13 mouse cellular contexts compared by ENCODE assay signal in the genomic region with DNA sequence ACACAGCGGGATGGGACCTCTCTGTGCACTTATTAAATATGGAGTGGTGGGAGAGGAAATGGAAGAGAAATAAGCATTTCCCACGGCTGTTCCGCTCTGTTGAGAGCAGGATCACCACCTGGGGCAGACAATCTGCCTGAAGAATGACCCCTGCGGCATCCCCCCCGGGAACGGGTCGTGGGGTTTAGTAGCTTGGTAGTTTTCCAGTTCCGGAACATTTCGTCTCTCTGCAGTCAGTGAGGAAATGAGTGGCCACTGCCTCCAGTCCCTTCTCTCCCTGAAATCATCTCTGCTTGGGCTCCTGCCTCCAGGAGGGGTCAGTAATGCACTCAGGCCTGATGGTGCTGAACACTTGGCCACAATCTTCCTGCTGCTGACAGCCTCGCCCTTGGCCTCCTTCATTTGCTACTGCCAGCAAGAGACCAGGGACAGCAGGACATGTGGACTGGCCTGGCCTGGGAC. TPM values are rescaled to one million over a fixed set of nuclear protein-coding genes. Genes with fewer than 3 reads are reported as not detected.
DNase-seq lines count a peak whose midpoint lies in the region; ATAC-seq lines count a peak whose summit lies in the region.
"Had no signal": no experiment of that assay in that cellular context is flagged by ENCODE, and none has a peak within 500 bp of the region (broad histone marks: within the 10 kb centered on the region; RNA-seq: fewer than 3 reads in every experiment).

No protein-coding gene starts in this region.

- H3K4me2 ChIP-seq in forebrain, embryonic 11.5 days (ENCODE audit: low read depth, low read length, severe bottlenecking), result no peak overlapping the region
- H3K4me2 ChIP-seq in forebrain, embryonic 16.5 days (ENCODE audit: low read length), result no peak overlapping the region
- no peak overlapping the region for H3K4me2 ChIP-seq in midbrain, embryonic 11.5 days
- no peak overlapping the region for H3K4me2 ChIP-seq in midbrain, embryonic 13.5 days (replicated peaks)
- H3K4me2 ChIP-seq: stomach, embryonic 15.5 days had no signal

- H3K9ac ChIP-seq in forebrain, embryonic 11.5 days (ENCODE audit: low read length), result no peak overlapping the region
- H3K9ac ChIP-seq in forebrain, embryonic 16.5 days (replicated peaks; ENCODE audit: low read depth, low read length), result no peak overlapping the region
- no peak overlapping the region for H3K9ac ChIP-seq in midbrain, embryonic 11.5 days (ENCODE audit: low read length)
- no peak overlapping the region for H3K9ac ChIP-seq in midbrain, embryonic 13.5 days (replicated peaks)
- H3K9ac ChIP-seq: stomach, embryonic 15.5 days had no signal

- peak; percentile 60 for DNase-seq in forebrain, embryonic 11.5 days (ENCODE audit: low spot score)
- peak; percentile 78 for DNase-seq in midbrain, embryonic 11.5 days (ENCODE audit: low spot score, missing footprints)
- DNase-seq in heart, postnatal 10 days, result peak; percentile 34 to 38
- DNase-seq in retina, postnatal 1 day, result peak; percentile 48
- DNase-seq in urinary bladder, postnatal 4 days (ENCODE audit: low spot score in 2 of 2), result no peak

- H3K4me1 ChIP-seq in forebrain, embryonic 11.5 days (replicated peaks; ENCODE audit: control insufficient read depth, insufficient read depth, low read length), result peaks cover 5% of the 10 kb centered on the region
- peaks cover 12% of the 10 kb centered on the region for H3K4me1 ChIP-seq in forebrain, embryonic 16.5 days (replicated peaks; ENCODE audit: control insufficient read depth, insufficient read depth, low read length)
- H3K4me1 ChIP-seq in midbrain, embryonic 11.5 days (ENCODE audit: control insufficient read depth, insufficient read depth, low read length), result peaks cover 5% of the 10 kb centered on the region; the same call in 1 of the 2 replicates
- H3K4me1 ChIP-seq in midbrain, embryonic 13.5 days (replicated peaks), result peaks cover 12% of the 10 kb centered on the region

- no peak overlapping the region for H3K27ac ChIP-seq in forebrain, embryonic 11.5 days (ENCODE audit: low read depth, low read length)
- no peak overlapping the region for H3K27ac ChIP-seq in forebrain, embryonic 16.5 days (ENCODE audit: low read length)
- no peak overlapping the region for H3K27ac ChIP-seq in midbrain, embryonic 11.5 days (ENCODE audit: low read depth, low read length)
- H3K27ac ChIP-seq in midbrain, embryonic 13.5 days, result no peak overlapping the region
- H3K27ac ChIP-seq: stomach, embryonic 15.5 days had no signal

- no peak for ATAC-seq in forebrain, embryonic 11.5 days (replicated peaks; ENCODE audit: low FRiP score)
- no peak for ATAC-seq in forebrain, embryonic 16.5 days
- no peak for ATAC-seq in midbrain, embryonic 11.5 days (ENCODE audit: low FRiP score)
- no peak for ATAC-seq in midbrain, embryonic 13.5 days
- no peak for ATAC-seq in monocyte, adult 5-6 weeks (replicated peaks; ENCODE audit: insufficient number of reproducible peaks, low FRiP score, low TSS enrichment, poor library complexity, severe bottlenecking)

- 59% methylated on average over 10 of the region's 10 CpGs for WGBS in forebrain, embryonic 11.5 days
- 53% methylated on average over 10 of the region's 10 CpGs for WGBS in forebrain, embryonic 16.5 days
- WGBS in midbrain, embryonic 11.5 days, result 54% methylated on average over 10 of the region's 10 CpGs
- WGBS in midbrain, embryonic 13.5 days, result 52% methylated on average over 10 of the region's 10 CpGs

- no peaks in the 10 kb centered on the region for H3K36me3 ChIP-seq in forebrain, embryonic 11.5 days (ENCODE audit: control insufficient read depth, insufficient read depth, low read length)
- H3K36me3 ChIP-seq in forebrain, embryonic 16.5 days (ENCODE audit: control insufficient read depth, insufficient read depth), result no peaks in the 10 kb centered on the region
- no peaks in the 10 kb centered on the region for H3K36me3 ChIP-seq in midbrain, embryonic 11.5 days (ENCODE audit: control insufficient read depth, insufficient read depth, low read length)
- no peaks in the 10 kb centered on the region for H3K36me3 ChIP-seq in midbrain, embryonic 13.5 days
- H3K36me3 ChIP-seq: stomach, embryonic 15.5 days had no signal

- no peaks in the 10 kb centered on the region for H3K9me3 ChIP-seq in forebrain, embryonic 11.5 days (ENCODE audit: control insufficient read depth, low read length)
- no peaks in the 10 kb centered on the region for H3K9me3 ChIP-seq in forebrain, embryonic 16.5 days (ENCODE audit: control insufficient read depth, low read length)
- H3K9me3 ChIP-seq in midbrain, embryonic 11.5 days (ENCODE audit: control insufficient read depth, low read length), result no peaks in the 10 kb centered on the region
- H3K9me3 ChIP-seq in midbrain, embryonic 13.5 days, result no peaks in the 10 kb centered on the region
- H3K9me3 ChIP-seq: stomach, embryonic 15.5 days had no signal

- peaks cover 11% of the 10 kb centered on the region for H3K27me3 ChIP-seq in forebrain, embryonic 11.5 days (ENCODE audit: control insufficient read depth, insufficient read depth, low read length)
- H3K27me3 ChIP-seq in forebrain, embryonic 16.5 days (replicated peaks; ENCODE audit: control insufficient read depth, insufficient read depth, low read length), result peaks cover 5% of the 10 kb centered on the region
- H3K27me3 ChIP-seq in midbrain, embryonic 11.5 days (ENCODE audit: control insufficient read depth, insufficient read depth, low read length), result peaks cover 21% of the 10 kb centered on the region
- H3K27me3 ChIP-seq in midbrain, embryonic 13.5 days, result peaks cover 31% of the 10 kb centered on the region

- H3K4me3 ChIP-seq in forebrain, embryonic 11.5 days (ENCODE audit: low read depth, low read length), result no peak overlapping the region
- no peak overlapping the region for H3K4me3 ChIP-seq in forebrain, embryonic 16.5 days (replicated peaks; ENCODE audit: low read length)
- H3K4me3 ChIP-seq in midbrain, embryonic 11.5 days (ENCODE audit: low read depth, low read length), result no peak overlapping the region
- H3K4me3 ChIP-seq in midbrain, embryonic 13.5 days (replicated peaks), result no peak overlapping the region
- H3K4me3 ChIP-seq: myocyte; stomach, embryonic 15.5 days had no signal

- intact Hi-C loops in heart, postnatal 10 days (cut with DNase I), result loop anchor here (5.0 to 10.0 kb wide), 3 partner anchors 203 to 508 kb away; a partner anchor contains a TSS

RNA-seq across cellular contexts. Expression of a gene that starts 4.9 kb away (rescaled TPM):
- 0.12 and 0.13 TPM in 2 replicates for polyA plus RNA-seq in forebrain, embryonic 11.5 days (2014; fragmentation: Nextera tagmentation; extraction: Ambion mirVana)
- 0.75 and 1.5 TPM in 2 replicates for polyA plus RNA-seq in forebrain, embryonic 16.5 days (2015; fragmentation: Nextera tagmentation; extraction: Ambion mirVana)
- polyA plus RNA-seq in midbrain, embryonic 11.5 days (2014; fragmentation: Nextera tagmentation; extraction: Ambion mirVana), result 0.11 and 0.26 TPM in 2 replicates
- 0.26 and 0.34 TPM in 2 replicates for polyA plus RNA-seq in midbrain, embryonic 13.5 days (2015; fragmentation: Nextera tagmentation; extraction: Ambion mirVana)
- under 1 TPM; 0.15 to 0.26 TPM for total RNA-seq in heart, postnatal 10 days (2021)
- total RNA-seq in monocyte, adult 5-6 weeks (2017), result not detected in 3 replicates
- total RNA-seq: CH12.LX; granulocyte monocyte progenitor cell, adult 5-6 weeks had no signal

RNA-seq across cellular contexts. Expression of a gene that starts 35.3 kb away (rescaled TPM):
- 0.24 TPM in 1 of 2 replicates, not detected in the other for polyA plus RNA-seq in forebrain, embryonic 11.5 days (2014; fragmentation: Nextera tagmentation; extraction: Ambion mirVana)
- polyA plus RNA-seq in forebrain, embryonic 16.5 days (2015; fragmentation: Nextera tagmentation; extraction: Ambion mirVana), result 0.29 TPM in 1 of 2 replicates, not detected in the other
- 0.11 TPM in 1 of 2 replicates, not detected in the other for polyA plus RNA-seq in midbrain, embryonic 11.5 days (2014; fragmentation: Nextera tagmentation; extraction: Ambion mirVana)
- polyA plus RNA-seq in midbrain, embryonic 13.5 days (2015; fragmentation: Nextera tagmentation; extraction: Ambion mirVana), result not detected in 2 replicates
- 100 to 1,000 TPM; 157 to 162 TPM for total RNA-seq in heart, postnatal 10 days (2021)
- not detected in 3 replicates for total RNA-seq in monocyte, adult 5-6 weeks (2017)
- total RNA-seq: CH12.LX; granulocyte monocyte progenitor cell, adult 5-6 weeks; left cerebral cortex, postnatal 36 days had no signal

Comparison
In these comparisons a context has a peak if more than half of its experiments do, and no peak if none do; other contexts are left out.
1. DNase-seq: peak in forebrain, embryonic 11.5 days (single experiment), midbrain, embryonic 11.5 days (single experiment), heart, postnatal 10 days (2 of 2) and retina, postnatal 1 day (single experiment); none in urinary bladder, postnatal 4 days (0 of 2).